18 mouse cellular contexts compared by ENCODE assay signal in genomic region chr2:91714921-91715320, GRCm38 (mm10).
"Had no signal": no experiment of that assay in that cellular context is flagged by ENCODE, and none has a peak within 500 bp of the region (broad histone marks: within the 10 kb centered on the region; RNA-seq: fewer than 3 reads in every experiment).

No protein-coding gene starts in this region.

- DNase-seq: lung, adult 18-20 months; lung, embryonic 14.5 days; lung, postnatal 10 days; lung, postnatal 4 days; midbrain, embryonic 14.5 days; right cerebral cortex, adult 18-20 months; right cerebral cortex, postnatal 14 days; thymus, adult 2 months; thymus, postnatal 25 days; thymus, postnatal 4 days had no signal

- H3K9me3 ChIP-seq: liver, embryonic 12.5 days; midbrain, embryonic 10.5 days; midbrain, embryonic 12.5 days; stomach, embryonic 15.5 days had no signal

- ATAC-seq: liver, embryonic 12.5 days; midbrain, embryonic 16.5 days had no signal

- H3K36me3 ChIP-seq: stomach, embryonic 15.5 days had no signal

- H3K9ac ChIP-seq: liver, embryonic 12.5 days; liver, embryonic 14.5 days; lung, embryonic 14.5 days; midbrain, embryonic 12.5 days; stomach, embryonic 15.5 days had no signal

- H3K27me3 ChIP-seq: liver, embryonic 12.5 days; midbrain, embryonic 12.5 days; stomach, embryonic 15.5 days had no signal

- H3K4me2 ChIP-seq: liver, embryonic 12.5 days; lung, embryonic 14.5 days; midbrain, embryonic 12.5 days; stomach, embryonic 15.5 days had no signal

- H3K4me3 ChIP-seq: liver, embryonic 12.5 days; midbrain, embryonic 10.5 days; midbrain, embryonic 12.5 days; myocyte; stomach, embryonic 15.5 days had no signal

- H3K27ac ChIP-seq: liver, embryonic 12.5 days; liver, embryonic 14.5 days; midbrain, embryonic 10.5 days; midbrain, embryonic 12.5 days; stomach, embryonic 15.5 days; stomach, postnatal 0 days had no signal
